Mouse (Mus musculus): ENCODE results near the gene Gm13697. TPM values are rescaled to one million over a fixed set of nuclear protein-coding genes. Genes with fewer than 3 reads are reported as not detected.
"Not testable (repeated sequence)": the region's sequence is repeated elsewhere in the genome, so short reads cannot be mapped to it uniquely, and the experiment has no call there.

Gm13697 gene
- polyA plus RNA-seq, 1 experiment from 2014 or later: not detected

- H3K4me3 ChIP-seq (ENCODE audit: low read depth, low read length); H3K4me1 ChIP-seq (ENCODE audit: control insufficient read depth, insufficient read depth, low read length); H3K27ac ChIP-seq (ENCODE audit: low read depth, low read length); H3K27me3 ChIP-seq (ENCODE audit: control insufficient read depth, insufficient read depth, low read length); DNase-seq (ENCODE audit: low spot score); ATAC-seq (ENCODE audit: insufficient read depth, low FRiP score, low TSS enrichment); H3K36me3 ChIP-seq (ENCODE audit: control insufficient read depth, insufficient read depth, low read length); H3K9ac ChIP-seq (ENCODE audit: low read length); H3K9me3 ChIP-seq (ENCODE audit: control insufficient read depth, low read length); H3K4me2 ChIP-seq (ENCODE audit: low read depth): not testable (repeated sequence)
- WGBS: no CpG with 5 or more reads among the region's 6 CpGs
Observed at GRCm38 (mm10) chr2:83990253-83990652, 5.7 kb downstream of the Gm13697 start, which contains the start of gene Gm13691. Gene Gm13691, plus strand, starts transcription at chr2:83990553.

GRCm38 (mm10) chr2:83993639-83994255, 9.2 kb downstream of the Gm13697 start:
- not testable (repeated sequence) for H3K36me3 ChIP-seq (ENCODE audit: control insufficient read depth, insufficient read depth, low read length); H3K27me3 ChIP-seq (ENCODE audit: control insufficient read depth, insufficient read depth, low read length); DNase-seq (ENCODE audit: low spot score); H3K27ac ChIP-seq (ENCODE audit: low read depth, low read length); ATAC-seq (ENCODE audit: insufficient read depth, low FRiP score, low TSS enrichment); H3K4me3 ChIP-seq (ENCODE audit: low read depth, low read length); H3K4me1 ChIP-seq (ENCODE audit: control insufficient read depth, insufficient read depth, low read length); H3K9ac ChIP-seq (ENCODE audit: low read length); H3K4me2 ChIP-seq (ENCODE audit: low read depth); H3K9me3 ChIP-seq (ENCODE audit: control insufficient read depth, low read length)
- 61% methylated on average over 7 of the region's 9 CpGs for WGBS

DNA sequence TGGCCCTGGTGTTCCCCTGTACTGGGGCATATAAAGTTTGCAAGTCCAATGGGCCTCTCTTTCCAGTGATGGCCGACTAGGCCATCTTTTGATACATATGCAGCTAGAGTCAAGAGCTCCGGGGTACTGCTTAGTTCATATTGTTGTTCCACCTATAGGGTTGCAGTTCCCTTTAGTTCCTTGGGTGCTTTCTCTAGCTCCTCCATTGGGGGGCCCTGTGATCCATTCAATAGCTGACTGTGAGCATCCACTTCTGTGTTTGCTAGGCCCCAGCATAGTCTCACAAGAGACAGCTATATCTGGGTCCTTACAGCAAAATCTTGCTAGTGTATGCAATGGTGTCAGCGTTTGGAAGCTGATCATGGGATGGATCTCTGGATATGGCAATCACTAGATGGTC, 10.0 kb downstream of the Gm13697 start:
- H3K4me2 ChIP-seq (ENCODE audit: low read depth); H3K9ac ChIP-seq (ENCODE audit: low read length); H3K4me1 ChIP-seq (ENCODE audit: control insufficient read depth, insufficient read depth, low read length); DNase-seq (ENCODE audit: low spot score); H3K27me3 ChIP-seq (ENCODE audit: control insufficient read depth, insufficient read depth, low read length); H3K4me3 ChIP-seq (ENCODE audit: low read depth, low read length); H3K27ac ChIP-seq (ENCODE audit: low read depth, low read length); H3K9me3 ChIP-seq (ENCODE audit: control insufficient read depth, low read length); H3K36me3 ChIP-seq (ENCODE audit: control insufficient read depth, insufficient read depth, low read length); ATAC-seq (ENCODE audit: insufficient read depth, low FRiP score, low TSS enrichment): not testable (repeated sequence)
- no CpG with 5 or more reads among the region's 3 CpGs for WGBS

DNA sequence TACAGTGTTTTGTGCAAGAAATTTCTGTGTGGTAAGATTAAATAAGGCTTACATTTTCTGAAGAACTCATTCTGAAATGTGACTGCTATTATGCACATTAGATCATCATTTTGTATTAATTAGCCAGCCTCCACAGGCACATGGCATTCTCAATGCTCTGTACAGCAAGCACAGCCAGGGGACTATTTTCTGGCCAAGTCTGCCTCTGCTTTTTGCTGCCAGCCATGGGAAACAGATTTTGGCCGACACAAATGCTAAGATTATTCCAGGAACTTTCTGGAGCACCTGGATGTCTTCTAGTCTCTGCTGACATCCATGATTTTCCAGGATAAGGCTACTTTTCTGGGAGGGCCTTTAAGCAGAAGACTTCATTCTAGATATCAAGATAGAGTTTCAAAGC, 24.4 kb downstream of the Gm13697 start:
- Histone ChIP-seq H3K9me3 (ENCODE audit: control insufficient read depth, low read length) (no peaks in the 10 kb centered on the region), H3K36me3 (ENCODE audit: control insufficient read depth, insufficient read depth, low read length) (no peaks in the 10 kb centered on the region), H3K27ac (ENCODE audit: low read depth, low read length) (no peak overlapping the region), H3K9ac (ENCODE audit: low read length) (no peak overlapping the region), H3K27me3 (ENCODE audit: control insufficient read depth, insufficient read depth, low read length) (no peaks in the 10 kb centered on the region), H3K4me3 (ENCODE audit: low read depth, low read length) (no peak overlapping the region), H3K4me2 (ENCODE audit: low read depth) (no peak overlapping the region), H3K4me1 (ENCODE audit: control insufficient read depth, insufficient read depth, low read length) (no peaks in the 10 kb centered on the region)
- no peak for DNase-seq (ENCODE audit: low spot score)
- no peak for ATAC-seq (ENCODE audit: insufficient read depth, low FRiP score, low TSS enrichment)
- WGBS: 80% methylated on average over 1 of the region's 1 CpGs

GRCm38 (mm10) chr2:84009818-84010217, 25.3 kb downstream of the Gm13697 start:
- no peak overlapping the region for H3K27ac ChIP-seq (ENCODE audit: low read depth, low read length)
- ATAC-seq (ENCODE audit: insufficient read depth, low FRiP score, low TSS enrichment) (no peak), DNase-seq (ENCODE audit: low spot score) (no peak)
- H3K9me3 ChIP-seq (ENCODE audit: control insufficient read depth, low read length): no peaks in the 10 kb centered on the region
- 79% methylated on average over 3 of the region's 3 CpGs for WGBS
- no peaks in the 10 kb centered on the region for H3K36me3 ChIP-seq (ENCODE audit: control insufficient read depth, insufficient read depth, low read length)
- no peaks in the 10 kb centered on the region for H3K4me1 ChIP-seq (ENCODE audit: control insufficient read depth, insufficient read depth, low read length)
- no peaks in the 10 kb centered on the region for H3K27me3 ChIP-seq (ENCODE audit: control insufficient read depth, insufficient read depth, low read length)
- no peak overlapping the region for H3K4me3 ChIP-seq (ENCODE audit: low read depth, low read length)
- H3K4me2 ChIP-seq (ENCODE audit: low read depth): no peak overlapping the region
- no peak overlapping the region for H3K9ac ChIP-seq (ENCODE audit: low read length)

DNA sequence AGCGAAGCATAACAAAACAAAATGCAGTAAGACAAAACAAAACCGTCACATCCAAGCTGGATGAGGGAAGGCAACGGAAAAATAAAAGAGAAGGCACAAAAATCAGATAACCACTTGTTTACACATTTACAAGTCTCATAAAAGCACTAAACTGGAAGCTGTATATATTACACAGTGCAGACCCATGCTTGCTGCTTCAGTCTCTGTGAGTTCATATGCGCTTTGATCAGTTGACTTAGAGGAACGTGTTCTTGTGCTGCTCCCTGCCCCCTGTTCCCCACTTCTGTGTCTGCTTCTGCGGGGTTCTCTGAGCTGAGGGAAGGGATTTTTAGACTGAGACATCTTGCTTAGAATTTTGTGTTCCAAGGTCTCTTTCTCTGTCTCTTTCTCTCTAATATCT, 30.0 kb downstream of the Gm13697 start:
- Histone ChIP-seq H3K27ac (ENCODE audit: low read depth, low read length) (no peak overlapping the region), H3K36me3 (ENCODE audit: control insufficient read depth, insufficient read depth, low read length) (no peaks in the 10 kb centered on the region), H3K4me3 (ENCODE audit: low read depth, low read length) (no peak overlapping the region), H3K9me3 (ENCODE audit: control insufficient read depth, low read length) (no peaks in the 10 kb centered on the region), H3K27me3 (ENCODE audit: control insufficient read depth, insufficient read depth, low read length) (no peaks in the 10 kb centered on the region), H3K4me1 (ENCODE audit: control insufficient read depth, insufficient read depth, low read length) (no peaks in the 10 kb centered on the region), H3K9ac (ENCODE audit: low read length) (no peak overlapping the region), H3K4me2 (ENCODE audit: low read depth) (no peak overlapping the region)
- no peak for DNase-seq (ENCODE audit: low spot score)
- 84% methylated on average over 6 of the region's 6 CpGs for WGBS
- ATAC-seq (ENCODE audit: insufficient read depth, low FRiP score, low TSS enrichment): no peak

DNA sequence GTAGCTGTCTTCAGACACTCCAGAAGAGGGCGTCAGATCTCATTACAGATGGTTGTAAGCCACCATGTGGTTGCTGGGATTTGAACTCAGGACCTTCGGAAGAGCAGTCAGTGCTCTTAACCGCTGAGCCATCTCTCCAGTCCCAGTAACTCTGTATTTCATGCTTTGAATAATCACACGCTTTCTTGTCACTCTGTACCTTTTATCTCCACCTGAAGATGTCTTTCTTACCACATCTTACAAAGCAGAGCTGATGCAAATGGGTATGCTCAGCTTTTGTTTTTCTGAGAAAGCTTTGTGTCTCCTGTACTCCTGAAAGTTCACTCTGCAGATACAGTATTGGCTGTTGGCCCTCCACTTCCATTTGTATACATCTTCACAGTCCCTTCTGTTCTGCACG, 31.7 kb downstream of the Gm13697 start:
- not testable (repeated sequence) for H3K9ac ChIP-seq (ENCODE audit: low read length); H3K27me3 ChIP-seq (ENCODE audit: control insufficient read depth, insufficient read depth, low read length); H3K36me3 ChIP-seq (ENCODE audit: control insufficient read depth, insufficient read depth, low read length); H3K9me3 ChIP-seq (ENCODE audit: control insufficient read depth, low read length); H3K4me1 ChIP-seq (ENCODE audit: control insufficient read depth, insufficient read depth, low read length); ATAC-seq (ENCODE audit: insufficient read depth, low FRiP score, low TSS enrichment); H3K27ac ChIP-seq (ENCODE audit: low read depth, low read length); DNase-seq (ENCODE audit: low spot score); H3K4me3 ChIP-seq (ENCODE audit: low read depth, low read length); H3K4me2 ChIP-seq (ENCODE audit: low read depth)
- 81% methylated on average over 5 of the region's 5 CpGs for WGBS

DNA sequence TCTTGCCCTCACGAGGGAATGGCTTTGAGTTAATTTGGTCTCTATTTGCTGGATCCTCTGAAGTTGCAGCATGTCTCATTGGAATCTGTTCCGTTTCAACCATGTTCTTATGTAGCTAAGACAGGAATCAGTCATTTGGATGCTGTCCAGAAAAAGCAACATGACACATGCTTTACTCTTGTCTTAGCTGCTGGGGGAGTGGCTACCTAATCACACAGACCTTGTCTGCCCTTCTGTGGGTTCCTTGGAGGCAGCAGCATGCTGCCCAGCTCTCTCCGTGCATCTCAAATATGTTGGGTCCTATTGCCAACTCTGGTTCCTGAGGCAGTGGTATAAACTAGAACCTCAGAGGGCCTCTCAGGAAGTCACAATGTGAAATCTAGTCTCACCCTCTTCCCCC, 33.8 kb downstream of the Gm13697 start:
- no peaks in the 10 kb centered on the region for H3K36me3 ChIP-seq (ENCODE audit: control insufficient read depth, insufficient read depth, low read length)
- H3K27ac ChIP-seq (ENCODE audit: low read depth, low read length): no peak overlapping the region
- ATAC-seq (ENCODE audit: insufficient read depth, low FRiP score, low TSS enrichment) (no peak), DNase-seq (ENCODE audit: low spot score) (no peak)
- no peak overlapping the region for H3K9ac ChIP-seq (ENCODE audit: low read length)
- no peaks in the 10 kb centered on the region for H3K9me3 ChIP-seq (ENCODE audit: control insufficient read depth, low read length)
- no peaks in the 10 kb centered on the region for H3K4me1 ChIP-seq (ENCODE audit: control insufficient read depth, insufficient read depth, low read length)
- H3K27me3 ChIP-seq (ENCODE audit: control insufficient read depth, insufficient read depth, low read length): no peaks in the 10 kb centered on the region
- no peak overlapping the region for H3K4me2 ChIP-seq (ENCODE audit: low read depth)
- 83% methylated on average over 3 of the region's 3 CpGs for WGBS
- no peak overlapping the region for H3K4me3 ChIP-seq (ENCODE audit: low read depth, low read length)

DNA sequence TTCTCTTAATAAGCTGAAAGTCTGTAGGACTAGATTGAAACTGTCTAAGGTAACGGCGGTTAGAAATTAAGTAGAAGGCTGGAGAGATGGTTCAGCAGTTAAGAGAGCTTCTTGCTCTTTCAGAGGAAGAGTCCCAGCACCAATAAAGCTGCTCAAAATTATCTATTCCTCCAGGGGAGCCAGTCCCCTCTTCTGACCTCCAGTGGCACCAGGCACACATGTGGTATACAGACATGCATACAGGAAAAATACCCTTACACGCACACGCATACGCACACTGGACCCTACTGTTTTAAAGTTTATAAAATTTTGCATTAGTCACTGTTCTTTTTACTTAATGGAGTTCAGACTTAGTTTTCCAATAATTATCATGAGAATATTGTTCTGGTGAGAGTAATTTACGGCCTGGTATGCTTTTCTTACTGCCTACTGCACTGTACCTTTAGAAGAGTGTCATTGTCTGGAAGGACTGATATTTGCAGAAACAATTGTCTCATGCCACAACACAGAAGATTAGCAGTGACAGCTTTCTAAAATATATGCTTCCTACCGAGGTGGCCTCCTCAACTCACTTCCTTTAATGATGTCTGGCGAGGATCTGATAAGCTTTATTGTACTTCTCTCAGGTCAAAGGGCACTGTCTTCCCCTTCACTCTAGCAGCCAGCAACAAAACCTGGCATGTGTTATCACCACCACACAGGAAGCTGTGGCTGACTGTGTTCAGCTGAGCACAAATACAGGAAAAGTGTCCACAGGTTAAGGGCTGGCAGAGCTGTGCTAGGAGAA, 35.2 kb downstream of the Gm13697 start:
- no peaks in the 10 kb centered on the region for H3K36me3 ChIP-seq (ENCODE audit: control insufficient read depth, insufficient read depth, low read length)
- H3K9me3 ChIP-seq (ENCODE audit: control insufficient read depth, low read length): no peaks in the 10 kb centered on the region
- H3K4me3 ChIP-seq (ENCODE audit: low read depth, low read length): no peak overlapping the region
- H3K27ac ChIP-seq (ENCODE audit: low read depth, low read length): no peak overlapping the region
- H3K4me2 ChIP-seq (ENCODE audit: low read depth): no peak overlapping the region
- no peaks in the 10 kb centered on the region for H3K27me3 ChIP-seq (ENCODE audit: control insufficient read depth, insufficient read depth, low read length)
- DNase-seq (ENCODE audit: low spot score): no peak
- H3K9ac ChIP-seq (ENCODE audit: low read length): no peak overlapping the region
- H3K4me1 ChIP-seq (ENCODE audit: control insufficient read depth, insufficient read depth, low read length): no peaks in the 10 kb centered on the region
- 76% methylated on average over 8 of the region's 8 CpGs for WGBS
- no peak for ATAC-seq (ENCODE audit: insufficient read depth, low FRiP score, low TSS enrichment)

Data from neural tube, embryonic 11.5 days (tissue).